Mouse (Mus musculus) midbrain, embryonic 12.5 days (tissue): ENCODE results near the gene Gtse1. TPM values are rescaled to one million over a fixed set of nuclear protein-coding genes. Genes with fewer than 3 reads are reported as not detected.
"Not testable (repeated sequence)": the region's sequence is repeated elsewhere in the genome, so short reads cannot be mapped to it uniquely, and the experiment has no call there.

Experiments used
- ATAC-seq: fragments of 200-750 bp; cut with Nextera tagmentation; 2 replicates; pipeline ENCODE4 v1.8.0; 2017; ENCODE audit warnings: low read depth, moderate TSS enrichment, moderate library complexity; ENCODE audit not compliant: low FRiP score
- H3K27ac ChIP-seq: fragments of 300-500 bp; sonication (generic); replicated peaks from 2 replicates; pipeline ENCODE4 v1.5.1; 2016; ENCODE audit warnings: mild to moderate bottlenecking
- H3K27me3 ChIP-seq: fragments of 300-500 bp; sonication (generic); 2 replicates; pipeline ENCODE4 v1.6.1; 2016; ENCODE audit warnings: mild to moderate bottlenecking
- H3K36me3 ChIP-seq: fragments of 300-500 bp; sonication (generic); 2 replicates; pipeline ENCODE4 v1.6.1; 2016
- H3K4me1 ChIP-seq: fragments of 300-500 bp; sonication (generic); 2 replicates; pipeline ENCODE4 v1.6.1; 2016
- H3K4me2 ChIP-seq: fragments of 300-500 bp; sonication (generic); replicated peaks from 2 replicates; pipeline ENCODE4 v1.6.1; 2016; ENCODE audit warnings: mild to moderate bottlenecking, moderate library complexity
- H3K4me3 ChIP-seq: fragments of 300-500 bp; sonication (generic); 2 replicates; pipeline ENCODE4 v1.5.1; 2016; ENCODE audit warnings: mild to moderate bottlenecking
- H3K9ac ChIP-seq: fragments of 300-500 bp; sonication (generic); replicated peaks from 2 replicates; pipeline ENCODE4 v1.6.1; 2016; ENCODE audit warnings: mild to moderate bottlenecking, moderate library complexity
- H3K9me3 ChIP-seq: fragments of 300-500 bp; sonication (generic); 2 replicates; pipeline ENCODE4 v1.6.1; 2016; ENCODE audit warnings: mild to moderate bottlenecking
- WGBS: fragments of 180-500 bp; shearing (Covaris S2); methylation state at CpG from one replicate; pipeline ENCODE4 v1.1.7; 2016; 5-methylcytosine and 5-hydroxymethylcytosine counted together
- polyA plus RNA-seq: library from polyadenylated mRNA; unstranded; fragments of >200 nt; fragmentation: Nextera tagmentation; extraction: Ambion mirVana; gene quantifications from 2 replicates; pipeline ENCODE4 v1.2.1, GENCODE M21; 2016

Gtse1 gene
- polyA plus RNA-seq, 1 experiment from 2014 or later, result 36.7 TPM

GRCm38 (mm10) chr15:85831954-85832590 is 27.5 kb upstream of the Gtse1 start, which contains the start of gene Ttc38:
TSS of gene Ttc38 (plus strand) at chr15:85832306.
- peak within 1 kb of the TSS; percentile 77 for H3K4me2 ChIP-seq
- H3K36me3 ChIP-seq, result no peaks in the 10 kb centered on the region
- no peaks in the 10 kb centered on the region for H3K9me3 ChIP-seq
- H3K4me3 ChIP-seq, result peak within 1 kb of the TSS; percentile 63
- no peak within 1 kb of the TSS for H3K27ac ChIP-seq
- 2% methylated on average over 27 of the region's 27 CpGs for WGBS
- 0 out of 2 replicates have a peak, but pooled peaks cover 6% of the 10 kb centered on the region for H3K27me3 ChIP-seq
- peaks cover 14% of the 10 kb centered on the region for H3K4me1 ChIP-seq
- H3K9ac ChIP-seq, result peak within 1 kb of the TSS; percentile 64
- peak; percentile 70 for ATAC-seq

- Histone ChIP-seq H3K9me3 (no peaks in the 10 kb centered on the region), H3K36me3 (no peaks in the 10 kb centered on the region), H3K27ac (no peak overlapping the region), H3K4me3 (peak overlapping the region; percentile 63), H3K4me1 (peaks cover 14% of the 10 kb centered on the region), H3K9ac (peak overlapping the region; percentile 64), H3K27me3 (0 out of 2 replicates have a peak, but pooled peaks cover 6% of the 10 kb centered on the region), H3K4me2 (peak overlapping the region; percentile 77)
- no peak for ATAC-seq
- 54% methylated on average over 8 of the region's 8 CpGs for WGBS
These were observed 26.9 kb upstream of the Gtse1 start for GRCm38 (mm10) chr15:85832599-85832998.

DNA sequence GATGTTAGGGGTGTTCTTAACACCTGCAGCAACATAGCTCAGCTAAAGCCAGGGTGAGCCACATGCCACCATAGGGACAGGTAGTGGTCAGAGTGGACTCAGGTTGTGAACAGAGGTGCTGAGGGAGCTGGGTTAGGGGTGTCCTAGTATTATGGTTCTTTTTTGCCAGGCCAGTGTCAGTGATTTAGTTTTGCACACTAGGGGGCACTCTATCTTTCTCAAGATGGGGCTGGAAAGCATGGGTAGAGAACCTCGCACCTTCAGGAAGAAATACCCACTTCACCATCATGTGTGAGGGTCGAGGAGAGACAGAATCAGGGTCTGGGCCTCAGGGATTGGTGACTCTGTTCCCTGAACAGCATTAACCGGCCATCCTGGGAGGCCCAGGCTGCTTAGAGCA is 24.2 kb upstream of the Gtse1 start:
- H3K27me3 ChIP-seq, result no peaks in the 10 kb centered on the region
- H3K9me3 ChIP-seq, result no peaks in the 10 kb centered on the region
- WGBS, result 57% methylated on average over 3 of the region's 3 CpGs
- no peak overlapping the region for H3K27ac ChIP-seq
- H3K4me3 ChIP-seq, result no peak overlapping the region
- no peak overlapping the region for H3K4me2 ChIP-seq
- H3K36me3 ChIP-seq, result no peaks in the 10 kb centered on the region
- no peak for ATAC-seq
- peaks cover 14% of the 10 kb centered on the region for H3K4me1 ChIP-seq
- H3K9ac ChIP-seq, result no peak overlapping the region

- 94% methylated on average over 5 of the region's 5 CpGs for WGBS
- peaks cover 8% of the 10 kb centered on the region; the same call in 1 of the 2 replicates for H3K4me1 ChIP-seq
- no peak overlapping the region for H3K4me3 ChIP-seq
- H3K4me2 ChIP-seq, result no peak overlapping the region
- no peak for ATAC-seq
- no peak overlapping the region for H3K27ac ChIP-seq
- H3K27me3 ChIP-seq, result no peaks in the 10 kb centered on the region
- H3K9ac ChIP-seq, result no peak overlapping the region
- H3K36me3 ChIP-seq, result no peaks in the 10 kb centered on the region
- H3K9me3 ChIP-seq, result no peaks in the 10 kb centered on the region
These were observed 22.7 kb upstream of the Gtse1 start for GRCm38 (mm10) chr15:85836887-85837286.

GRCm38 (mm10) chr15:85840983-85841382 is 18.6 kb upstream of the Gtse1 start:
- Histone ChIP-seq H3K4me3 (no peak overlapping the region), H3K27me3 (no peaks in the 10 kb centered on the region), H3K36me3 (no peaks in the 10 kb centered on the region), H3K27ac (no peak overlapping the region), H3K4me2 (no peak overlapping the region), H3K9me3 (no peaks in the 10 kb centered on the region), H3K4me1 (no peaks in the 10 kb centered on the region), H3K9ac (no peak overlapping the region)
- 31% methylated on average over 6 of the region's 6 CpGs for WGBS
- no peak for ATAC-seq

GRCm38 (mm10) chr15:85841796-85842360 is 17.7 kb upstream of the Gtse1 start:
- Histone ChIP-seq H3K9ac (no peak overlapping the region), H3K4me3 (no peak overlapping the region), H3K27ac (no peak overlapping the region), H3K36me3 (no peaks in the 10 kb centered on the region), H3K9me3 (no peaks in the 10 kb centered on the region), H3K27me3 (no peaks in the 10 kb centered on the region), H3K4me2 (no peak overlapping the region), H3K4me1 (no peaks in the 10 kb centered on the region)
- no peak for ATAC-seq
- WGBS, result 83% methylated on average over 5 of the region's 5 CpGs

GRCm38 (mm10) chr15:85845071-85845470 is 14.5 kb upstream of the Gtse1 start:
- H3K36me3 ChIP-seq, result no peaks in the 10 kb centered on the region
- no peak overlapping the region for H3K9ac ChIP-seq
- H3K9me3 ChIP-seq, result no peaks in the 10 kb centered on the region
- H3K27ac ChIP-seq, result no peak overlapping the region
- H3K4me2 ChIP-seq, result no peak overlapping the region
- no peaks in the 10 kb centered on the region for H3K27me3 ChIP-seq
- H3K4me3 ChIP-seq, result no peak overlapping the region
- H3K4me1 ChIP-seq, result no peaks in the 10 kb centered on the region
- no peak for ATAC-seq

DNA sequence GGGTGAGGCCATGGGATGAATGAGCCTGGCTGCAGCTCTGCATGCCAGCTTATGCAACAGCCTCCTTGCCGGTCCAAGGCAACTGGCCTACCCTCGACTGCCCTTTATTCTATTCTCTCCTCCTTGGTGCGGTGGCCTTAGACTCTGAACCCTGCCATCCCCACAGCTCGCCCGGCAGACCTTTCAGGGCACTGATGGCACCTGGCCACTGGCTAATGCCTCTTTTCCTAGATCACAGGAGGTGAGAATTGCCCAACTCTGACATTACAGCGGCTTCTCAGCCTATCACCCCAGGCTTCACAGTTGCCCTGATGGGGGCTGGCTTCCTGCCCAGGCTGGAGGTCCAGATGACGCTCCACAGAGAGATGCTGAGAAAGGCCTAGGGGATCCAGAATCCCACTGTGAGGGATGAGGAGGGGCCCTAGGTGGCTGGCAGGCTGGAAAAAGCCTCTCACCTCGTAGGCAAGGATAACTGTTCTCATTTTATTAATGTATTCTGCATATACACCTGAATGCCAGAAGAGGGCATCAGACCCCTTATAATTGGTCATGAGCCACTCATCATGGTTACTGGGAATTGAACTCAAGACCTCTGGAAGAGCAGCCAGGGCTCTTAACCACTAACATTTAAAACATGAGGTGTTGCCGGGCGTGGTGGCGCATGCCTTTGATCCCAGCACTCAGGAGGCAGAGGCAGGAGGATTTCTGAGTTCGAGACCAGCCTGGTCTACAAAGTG is 7.7 kb upstream of the Gtse1 start:
- H3K27me3 ChIP-seq, result no peaks in the 10 kb centered on the region
- no peak overlapping the region for H3K9ac ChIP-seq
- no peak overlapping the region for H3K4me2 ChIP-seq
- H3K4me3 ChIP-seq, result no peak overlapping the region
- H3K4me1 ChIP-seq, result no peaks in the 10 kb centered on the region
- WGBS, result 82% methylated on average over 12 of the region's 12 CpGs
- ATAC-seq, result no peak
- no peak overlapping the region for H3K27ac ChIP-seq
- H3K9me3 ChIP-seq, result no peaks in the 10 kb centered on the region
- no peaks in the 10 kb centered on the region for H3K36me3 ChIP-seq

DNA sequence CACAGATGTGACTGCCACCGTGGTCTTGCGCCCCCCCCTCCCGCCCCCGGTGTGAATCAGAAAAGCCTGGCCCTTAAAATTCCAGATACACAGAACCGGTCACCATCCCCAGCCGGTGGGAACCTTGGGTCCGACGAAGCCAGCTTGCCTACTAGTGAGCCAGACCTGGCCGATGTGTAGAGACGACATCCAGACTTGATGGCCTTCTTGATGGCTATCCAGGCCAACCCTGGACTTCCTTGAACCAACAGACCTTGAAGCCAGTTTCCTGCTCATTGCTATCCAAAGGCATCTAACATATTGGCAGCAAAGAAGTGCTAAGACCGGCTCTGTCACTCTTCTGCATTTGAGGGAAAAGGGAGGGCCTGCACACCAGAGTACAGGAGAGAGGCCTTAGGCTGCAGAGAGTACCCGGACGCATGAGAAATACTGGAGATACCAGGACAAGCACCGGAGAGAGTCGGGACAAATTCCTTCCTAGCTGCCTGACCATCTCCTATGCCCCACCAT is 510 bp upstream of the Gtse1 start:
- no peaks in the 10 kb centered on the region for H3K9me3 ChIP-seq
- H3K4me3 ChIP-seq, result peak overlapping the region; percentile 68
- peaks cover 23% of the 10 kb centered on the region for H3K4me1 ChIP-seq
- no peaks in the 10 kb centered on the region for H3K27me3 ChIP-seq
- peaks cover 23% of the 10 kb centered on the region for H3K36me3 ChIP-seq
- 9% methylated on average over 15 of the region's 15 CpGs for WGBS
- H3K9ac ChIP-seq, result peak overlapping the region; percentile 79
- ATAC-seq, result peak; percentile 35
- H3K4me2 ChIP-seq, result peak overlapping the region; percentile 71
- H3K27ac ChIP-seq, result peak overlapping the region; percentile 66

GRCm38 (mm10) chr15:85865913-85866312 is 6.4 kb downstream of the Gtse1 start:
- H3K4me3 ChIP-seq, H3K27me3 ChIP-seq, H3K4me2 ChIP-seq, H3K27ac ChIP-seq, ATAC-seq, H3K9me3 ChIP-seq, H3K9ac ChIP-seq, H3K4me1 ChIP-seq: not testable (repeated sequence)
- 90% methylated on average over 7 of the region's 7 CpGs for WGBS
- peaks cover 85% of the 10 kb centered on the region for H3K36me3 ChIP-seq

- no peak for ATAC-seq
These were observed 8.2 kb downstream of the Gtse1 start for GRCm38 (mm10) chr15:85867696-85868095.

GRCm38 (mm10) chr15:85877336-85877735 is 17.8 kb downstream of the Gtse1 start:
- Histone ChIP-seq H3K9me3 (no peaks in the 10 kb centered on the region), H3K27me3 (no peaks in the 10 kb centered on the region), H3K27ac (no peak overlapping the region), H3K4me1 (peaks cover 18% of the 10 kb centered on the region), H3K4me3 (no peak overlapping the region), H3K9ac (no peak overlapping the region), H3K4me2 (no peak overlapping the region), H3K36me3 (peaks cover 46% of the 10 kb centered on the region)
- no peak for ATAC-seq
- WGBS, result 93% methylated on average over 7 of the region's 7 CpGs

More at GRCm38 (mm10) chr15:85867696-85868095, 8.2 kb downstream of the Gtse1 start:
- WGBS, result 47% methylated on average over 6 of the region's 6 CpGs
- H3K27ac ChIP-seq, result no peak overlapping the region
- no peak overlapping the region for H3K4me3 ChIP-seq
- H3K4me1 ChIP-seq, result no peaks in the 10 kb centered on the region
- no peak overlapping the region for H3K9ac ChIP-seq
- peaks cover 92% of the 10 kb centered on the region for H3K36me3 ChIP-seq
- no peak overlapping the region for H3K4me2 ChIP-seq
- H3K27me3 ChIP-seq, result no peaks in the 10 kb centered on the region
- H3K9me3 ChIP-seq, result no peaks in the 10 kb centered on the region
